In genomic region chr8:91629594-91629993, GRCm38 (mm10) we compare ENCODE assay signal across 8 mouse cellular contexts.
A peak's percentile ranks its signal among the peaks of the same experiment; 100 is the strongest.
DNase-seq lines count a peak whose midpoint lies in the region; ATAC-seq and TF ChIP-seq lines count a peak whose summit lies in the region.

No protein-coding gene starts in this region.

- no peak for TF ChIP-seq CTCF in layer of hippocampus, adult 2 months (conservative IDR thresholded peaks at IDR 0.05)

- peaks cover 16% of the 10 kb centered on the region for H3K4me1 ChIP-seq in embryonic facial prominence, embryonic 14.5 days (ENCODE audit: control insufficient read depth, insufficient read depth, low read length)
- peaks cover 59% of the 10 kb centered on the region for H3K4me1 ChIP-seq in hindbrain, embryonic 12.5 days
- peaks cover 11% of the 10 kb centered on the region for H3K4me1 ChIP-seq in megakaryocyte, embryonic 14.5 days

- ATAC-seq in embryonic facial prominence, embryonic 14.5 days (ENCODE audit: low read depth) = 0 out of 2 replicates have a peak, but pooled peaks have one; percentile 13
- no peak for ATAC-seq in hindbrain, embryonic 12.5 days (ENCODE audit: low FRiP score)
- ATAC-seq in monocyte, adult 5-6 weeks (replicated peaks; ENCODE audit: insufficient number of reproducible peaks, low FRiP score, low TSS enrichment, poor library complexity, severe bottlenecking) = no peak

- peak overlapping the region; percentile 20; the same call in 1 of the 2 replicates for H3K4me3 ChIP-seq in layer of hippocampus, adult 2 months
- no peak overlapping the region for H3K4me3 ChIP-seq in embryonic facial prominence, embryonic 14.5 days (ENCODE audit: low read depth, low read length)
- H3K4me3 ChIP-seq in hindbrain, embryonic 12.5 days = no peak overlapping the region
- peak overlapping the region; percentile 86 for H3K4me3 ChIP-seq in megakaryocyte, embryonic 14.5 days (replicated peaks)

- DNase-seq in layer of hippocampus, adult 2 months (ENCODE audit: low spot score in 2 of 2) = no peak
- DNase-seq in layer of hippocampus, postnatal 14 days (ENCODE audit: low spot score in 2 of 2) = no peak
- DNase-seq in embryonic facial prominence, embryonic 14.5 days (ENCODE audit: low spot score) = no peak
- no peak for DNase-seq in layer of hippocampus, adult 9-10 months (ENCODE audit: low spot score)
- DNase-seq in Muller cell, postnatal 12 days (ENCODE audit: inconsistent ontology term) = no peak

- no peak overlapping the region for H3K27ac ChIP-seq in layer of hippocampus, adult 2 months
- no peak overlapping the region for H3K27ac ChIP-seq in embryonic facial prominence, embryonic 14.5 days (replicated peaks; ENCODE audit: low read depth, low read length)
- H3K27ac ChIP-seq in hindbrain, embryonic 12.5 days = peak overlapping the region; percentile 60; the same call in 1 of the 2 replicates

- H3K4me2 ChIP-seq in embryonic facial prominence, embryonic 14.5 days (ENCODE audit: low read depth, low read length) = peak overlapping the region; percentile 23; the same call in 1 of the 2 replicates
- H3K4me2 ChIP-seq in hindbrain, embryonic 12.5 days (replicated peaks) = peak overlapping the region; percentile 26

- H3K36me3 ChIP-seq in embryonic facial prominence, embryonic 14.5 days (ENCODE audit: control insufficient read depth, insufficient read depth, low read length) = no peaks in the 10 kb centered on the region
- no peaks in the 10 kb centered on the region for H3K36me3 ChIP-seq in hindbrain, embryonic 12.5 days
- peaks cover 6% of the 10 kb centered on the region for H3K36me3 ChIP-seq in megakaryocyte, embryonic 14.5 days (replicated peaks; ENCODE audit: low read length)

- H3K9ac ChIP-seq in embryonic facial prominence, embryonic 14.5 days (ENCODE audit: low read depth, low read length) = no peak overlapping the region
- no peak overlapping the region for H3K9ac ChIP-seq in hindbrain, embryonic 12.5 days

- WGBS in embryonic facial prominence, embryonic 14.5 days = 27% methylated on average over 14 of the region's 14 CpGs
- 19% methylated on average over 14 of the region's 14 CpGs for WGBS in hindbrain, embryonic 12.5 days

- H3K9me3 ChIP-seq in embryonic facial prominence, embryonic 14.5 days (ENCODE audit: control insufficient read depth, low read length) = no peaks in the 10 kb centered on the region
- H3K9me3 ChIP-seq in hindbrain, embryonic 12.5 days (replicated peaks) = no peaks in the 10 kb centered on the region
- H3K9me3 ChIP-seq in megakaryocyte, embryonic 14.5 days = peaks cover 9% of the 10 kb centered on the region; the same call in 1 of the 2 replicates

- peaks cover 19% of the 10 kb centered on the region; the same call in 1 of the 2 replicates for H3K27me3 ChIP-seq in embryonic facial prominence, embryonic 14.5 days (replicated peaks; ENCODE audit: control insufficient read depth, insufficient read depth, low read length)
- H3K27me3 ChIP-seq in hindbrain, embryonic 12.5 days = peaks cover 20% of the 10 kb centered on the region
- H3K27me3 ChIP-seq in megakaryocyte, embryonic 14.5 days (replicated peaks) = no peaks in the 10 kb centered on the region

Comparison
In these comparisons a context has a peak if more than half of its experiments do, and no peak if none do; other contexts are left out.
1. H3K4me3 ChIP-seq: peak in layer of hippocampus, adult 2 months (single experiment) and megakaryocyte, embryonic 14.5 days (single experiment); none in embryonic facial prominence, embryonic 14.5 days (single experiment) and hindbrain, embryonic 12.5 days (single experiment).